Mouse (Mus musculus): Measurements from ENCODE around the gene Necap2. TPM values are rescaled to one million over a fixed set of nuclear protein-coding genes. Genes with fewer than 3 reads are reported as not detected.

Gene Necap2
- polyA plus RNA-seq, 1 experiment from 2014 or later, result 67.0 TPM

- H3K27ac ChIP-seq (ENCODE audit: low read length), result no peak overlapping the region
- WGBS, result 29% methylated on average over 10 of the region's 10 CpGs
- ATAC-seq (ENCODE audit: insufficient number of reproducible peaks, insufficient read depth, low FRiP score, low read depth), result no peak
- no peaks in the 10 kb centered on the region for H3K4me1 ChIP-seq (ENCODE audit: control insufficient read depth, insufficient read depth, low read length)
- H3K36me3 ChIP-seq (ENCODE audit: control insufficient read depth, insufficient read depth, low read length), result peaks cover 20% of the 10 kb centered on the region; the same call in 1 of the 2 replicates
- no peak overlapping the region for H3K4me2 ChIP-seq (replicated peaks; ENCODE audit: low read depth, low read length)
- no peaks in the 10 kb centered on the region for H3K27me3 ChIP-seq (ENCODE audit: control insufficient read depth, insufficient read depth, low read length)
- peaks cover 4% of the 10 kb centered on the region; the same call in 1 of the 2 replicates for H3K9me3 ChIP-seq (ENCODE audit: control insufficient read depth, low read depth, low read length)
- no peak overlapping the region for H3K9ac ChIP-seq (replicated peaks; ENCODE audit: low read depth, low read length)
- H3K4me3 ChIP-seq (ENCODE audit: low read depth, low read length), result no peak overlapping the region
Observed at GRCm38 (mm10) chr4:141108196-141108732, 30.1 kb upstream of the Necap2 start.

- no peak for ATAC-seq (ENCODE audit: insufficient number of reproducible peaks, insufficient read depth, low FRiP score, low read depth)
- H3K9me3 ChIP-seq (ENCODE audit: control insufficient read depth, low read depth, low read length), result peaks cover 4% of the 10 kb centered on the region; the same call in 1 of the 2 replicates
- H3K4me1 ChIP-seq (ENCODE audit: control insufficient read depth, insufficient read depth, low read length), result no peaks in the 10 kb centered on the region
- no peak overlapping the region for H3K27ac ChIP-seq (ENCODE audit: low read length)
- H3K4me2 ChIP-seq (replicated peaks; ENCODE audit: low read depth, low read length), result no peak overlapping the region
- no peak overlapping the region for H3K4me3 ChIP-seq (ENCODE audit: low read depth, low read length)
- H3K27me3 ChIP-seq (ENCODE audit: control insufficient read depth, insufficient read depth, low read length), result no peaks in the 10 kb centered on the region
- H3K36me3 ChIP-seq (ENCODE audit: control insufficient read depth, insufficient read depth, low read length), result peaks cover 9% of the 10 kb centered on the region; the same call in 1 of the 2 replicates
- 79% methylated on average over 16 of the region's 16 CpGs for WGBS
- H3K9ac ChIP-seq (replicated peaks; ENCODE audit: low read depth, low read length), result no peak overlapping the region
Observed at GRCm38 (mm10) chr4:141106526-141107183, 28.5 kb upstream of the Necap2 start.

- WGBS, result 65% methylated on average over 6 of the region's 6 CpGs
- H3K27ac ChIP-seq (ENCODE audit: low read length), result no peak overlapping the region
Observed at GRCm38 (mm10) chr4:141101855-141102254, 23.7 kb upstream of the Necap2 start.

GRCm38 (mm10) chr4:141101291-141101690 is 23.1 kb upstream of the Necap2 start:
- Histone ChIP-seq H3K27ac (ENCODE audit: low read length) (no peak overlapping the region), H3K4me2 (replicated peaks; ENCODE audit: low read depth, low read length) (no peak overlapping the region), H3K4me3 (ENCODE audit: low read depth, low read length) (no peak overlapping the region), H3K36me3 (ENCODE audit: control insufficient read depth, insufficient read depth, low read length) (no peaks in the 10 kb centered on the region), H3K9ac (replicated peaks; ENCODE audit: low read depth, low read length) (no peak overlapping the region), H3K27me3 (ENCODE audit: control insufficient read depth, insufficient read depth, low read length) (no peaks in the 10 kb centered on the region), H3K9me3 (ENCODE audit: control insufficient read depth, low read depth, low read length) (no peaks in the 10 kb centered on the region), H3K4me1 (ENCODE audit: control insufficient read depth, insufficient read depth, low read length) (no peaks in the 10 kb centered on the region)
- 87% methylated on average over 9 of the region's 9 CpGs for WGBS
- no peak for ATAC-seq (ENCODE audit: insufficient number of reproducible peaks, insufficient read depth, low FRiP score, low read depth)

More at GRCm38 (mm10) chr4:141101855-141102254, 23.7 kb upstream of the Necap2 start:
- no peaks in the 10 kb centered on the region for H3K9me3 ChIP-seq (ENCODE audit: control insufficient read depth, low read depth, low read length)
- H3K4me1 ChIP-seq (ENCODE audit: control insufficient read depth, insufficient read depth, low read length), result no peaks in the 10 kb centered on the region
- H3K27me3 ChIP-seq (ENCODE audit: control insufficient read depth, insufficient read depth, low read length), result no peaks in the 10 kb centered on the region
- ATAC-seq (ENCODE audit: insufficient number of reproducible peaks, insufficient read depth, low FRiP score, low read depth), result no peak
- H3K4me3 ChIP-seq (ENCODE audit: low read depth, low read length), result no peak overlapping the region
- H3K4me2 ChIP-seq (replicated peaks; ENCODE audit: low read depth, low read length), result no peak overlapping the region
- no peak overlapping the region for H3K9ac ChIP-seq (replicated peaks; ENCODE audit: low read depth, low read length)
- no peaks in the 10 kb centered on the region for H3K36me3 ChIP-seq (ENCODE audit: control insufficient read depth, insufficient read depth, low read length)

GRCm38 (mm10) chr4:141099956-141100355 is 21.8 kb upstream of the Necap2 start:
- H3K36me3 ChIP-seq (ENCODE audit: control insufficient read depth, insufficient read depth, low read length), result no peaks in the 10 kb centered on the region
- H3K4me1 ChIP-seq (ENCODE audit: control insufficient read depth, insufficient read depth, low read length), result no peaks in the 10 kb centered on the region
- H3K9me3 ChIP-seq (ENCODE audit: control insufficient read depth, low read depth, low read length), result no peaks in the 10 kb centered on the region
- WGBS, result 75% methylated on average over 5 of the region's 5 CpGs
- H3K27ac ChIP-seq (ENCODE audit: low read length), result no peak overlapping the region
- no peak overlapping the region for H3K4me3 ChIP-seq (ENCODE audit: low read depth, low read length)
- H3K27me3 ChIP-seq (ENCODE audit: control insufficient read depth, insufficient read depth, low read length), result no peaks in the 10 kb centered on the region
- no peak for ATAC-seq (ENCODE audit: insufficient number of reproducible peaks, insufficient read depth, low FRiP score, low read depth)
- H3K9ac ChIP-seq (replicated peaks; ENCODE audit: low read depth, low read length), result no peak overlapping the region
- H3K4me2 ChIP-seq (replicated peaks; ENCODE audit: low read depth, low read length), result no peak overlapping the region

- H3K4me1 ChIP-seq (ENCODE audit: control insufficient read depth, insufficient read depth, low read length), result no peaks in the 10 kb centered on the region
- ATAC-seq (ENCODE audit: insufficient number of reproducible peaks, insufficient read depth, low FRiP score, low read depth), result no peak
- 79% methylated on average over 4 of the region's 4 CpGs for WGBS
- no peak overlapping the region for H3K4me3 ChIP-seq (ENCODE audit: low read depth, low read length)
- H3K9ac ChIP-seq (replicated peaks; ENCODE audit: low read depth, low read length), result no peak overlapping the region
- H3K9me3 ChIP-seq (ENCODE audit: control insufficient read depth, low read depth, low read length), result no peaks in the 10 kb centered on the region
- no peak overlapping the region for H3K4me2 ChIP-seq (replicated peaks; ENCODE audit: low read depth, low read length)
- no peaks in the 10 kb centered on the region for H3K27me3 ChIP-seq (ENCODE audit: control insufficient read depth, insufficient read depth, low read length)
- H3K27ac ChIP-seq (ENCODE audit: low read length), result no peak overlapping the region
- no peaks in the 10 kb centered on the region for H3K36me3 ChIP-seq (ENCODE audit: control insufficient read depth, insufficient read depth, low read length)
Observed at GRCm38 (mm10) chr4:141098935-141099334, 20.8 kb upstream of the Necap2 start.

GRCm38 (mm10) chr4:141096710-141097109 is 18.6 kb upstream of the Necap2 start:
- H3K36me3 ChIP-seq (ENCODE audit: control insufficient read depth, insufficient read depth, low read length), result no peaks in the 10 kb centered on the region
- no peaks in the 10 kb centered on the region for H3K4me1 ChIP-seq (ENCODE audit: control insufficient read depth, insufficient read depth, low read length)
- no peak overlapping the region for H3K9ac ChIP-seq (replicated peaks; ENCODE audit: low read depth, low read length)
- no peaks in the 10 kb centered on the region for H3K9me3 ChIP-seq (ENCODE audit: control insufficient read depth, low read depth, low read length)
- WGBS, result 23% methylated on average over 9 of the region's 9 CpGs
- H3K4me3 ChIP-seq (ENCODE audit: low read depth, low read length), result no peak overlapping the region
- no peak for ATAC-seq (ENCODE audit: insufficient number of reproducible peaks, insufficient read depth, low FRiP score, low read depth)
- no peak overlapping the region for H3K4me2 ChIP-seq (replicated peaks; ENCODE audit: low read depth, low read length)
- H3K27ac ChIP-seq (ENCODE audit: low read length), result no peak overlapping the region
- H3K27me3 ChIP-seq (ENCODE audit: control insufficient read depth, insufficient read depth, low read length), result no peaks in the 10 kb centered on the region

GRCm38 (mm10) chr4:141095016-141095415 is 16.9 kb upstream of the Necap2 start:
- H3K27me3 ChIP-seq (ENCODE audit: control insufficient read depth, insufficient read depth, low read length), result no peaks in the 10 kb centered on the region
- WGBS, result 84% methylated on average over 10 of the region's 10 CpGs
- no peaks in the 10 kb centered on the region for H3K9me3 ChIP-seq (ENCODE audit: control insufficient read depth, low read depth, low read length)
- H3K4me2 ChIP-seq (replicated peaks; ENCODE audit: low read depth, low read length), result no peak overlapping the region
- H3K4me3 ChIP-seq (ENCODE audit: low read depth, low read length), result no peak overlapping the region
- no peak overlapping the region for H3K27ac ChIP-seq (ENCODE audit: low read length)
- H3K4me1 ChIP-seq (ENCODE audit: control insufficient read depth, insufficient read depth, low read length), result no peaks in the 10 kb centered on the region
- no peak for ATAC-seq (ENCODE audit: insufficient number of reproducible peaks, insufficient read depth, low FRiP score, low read depth)
- no peak overlapping the region for H3K9ac ChIP-seq (replicated peaks; ENCODE audit: low read depth, low read length)
- no peaks in the 10 kb centered on the region for H3K36me3 ChIP-seq (ENCODE audit: control insufficient read depth, insufficient read depth, low read length)

- no peak overlapping the region for H3K4me3 ChIP-seq (ENCODE audit: low read depth, low read length)
- H3K27ac ChIP-seq (ENCODE audit: low read length), result no peak overlapping the region
- WGBS, result 48% methylated on average over 9 of the region's 9 CpGs
- no peak overlapping the region for H3K9ac ChIP-seq (replicated peaks; ENCODE audit: low read depth, low read length)
- H3K9me3 ChIP-seq (ENCODE audit: control insufficient read depth, low read depth, low read length), result no peaks in the 10 kb centered on the region
- H3K27me3 ChIP-seq (ENCODE audit: control insufficient read depth, insufficient read depth, low read length), result no peaks in the 10 kb centered on the region
- no peaks in the 10 kb centered on the region for H3K4me1 ChIP-seq (ENCODE audit: control insufficient read depth, insufficient read depth, low read length)
- ATAC-seq (ENCODE audit: insufficient number of reproducible peaks, insufficient read depth, low FRiP score, low read depth), result no peak
- H3K4me2 ChIP-seq (replicated peaks; ENCODE audit: low read depth, low read length), result no peak overlapping the region
- H3K36me3 ChIP-seq (ENCODE audit: control insufficient read depth, insufficient read depth, low read length), result no peaks in the 10 kb centered on the region
Observed at GRCm38 (mm10) chr4:141088714-141089113, 10.6 kb upstream of the Necap2 start.
